Mouse (Mus musculus): ENCODE results near the gene C77080.

GRCm38 (mm10) chr4:129286001-129286682 is 24.9 kb upstream of the C77080 start:
- TF ChIP-seq GATA1 (IDR thresholded peaks at IDR 0.05; ENCODE audit: borderline replicate concordance, low read length) (no peak), FLI1 (IDR thresholded peaks at IDR 0.05; ENCODE audit: low read length) (no peak)

All from megakaryocyte, embryonic 14.5 days (primary cell).